Mouse (Mus musculus): ENCODE measurements around the gene Il4ra. TPM values are rescaled to one million over a fixed set of nuclear protein-coding genes. Genes with fewer than 3 reads are reported as not detected.

Il4ra gene
- total RNA-seq, 2 experiments from 2014 or later: 4.7 to 6.2 TPM

DNA sequence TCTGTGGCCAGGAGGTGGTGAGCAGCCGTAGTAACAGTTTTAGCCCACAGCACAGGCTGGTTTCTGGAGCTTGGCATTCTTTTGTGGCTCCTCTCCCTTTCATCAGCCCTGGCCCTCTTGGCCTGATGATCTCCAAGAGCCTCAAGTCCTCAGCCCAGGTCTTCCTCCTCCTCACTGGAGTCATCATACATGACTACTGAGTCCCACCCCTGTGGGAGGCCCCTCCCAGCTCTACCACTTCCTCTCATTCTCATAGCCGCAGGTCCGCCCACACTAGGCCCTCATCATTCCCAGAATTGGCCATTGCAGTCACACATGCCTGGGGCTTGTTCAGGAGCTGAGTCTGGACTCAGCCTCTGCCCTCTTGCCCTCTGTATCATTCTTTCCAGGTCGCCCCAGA, 41.9 kb downstream of the Il4ra start:
- DNase-seq: no peak
- intact Hi-C loops (cut with DNase I): no loop called here

DNA sequence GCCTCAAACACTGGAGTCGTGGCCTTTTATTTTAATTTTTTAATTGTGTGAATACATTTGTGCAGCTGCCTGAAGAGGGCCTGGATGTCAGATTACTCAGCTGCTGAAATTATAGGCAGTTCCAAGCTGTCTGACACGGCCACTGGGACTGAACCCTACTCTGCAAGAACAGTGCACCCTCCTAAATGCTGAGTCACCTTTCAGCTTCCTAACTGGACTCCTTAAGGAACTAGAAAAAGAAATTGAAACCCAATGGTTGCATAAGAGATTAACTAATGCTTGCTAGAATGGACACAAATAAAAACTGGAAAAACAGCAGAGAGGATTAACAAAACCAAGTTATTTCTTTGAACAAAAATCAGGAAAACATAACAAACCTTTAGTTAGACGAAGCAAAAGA, 44.5 kb downstream of the Il4ra start:
- intact Hi-C loops (cut with DNase I): no loop called here
- no peak for DNase-seq

DNA sequence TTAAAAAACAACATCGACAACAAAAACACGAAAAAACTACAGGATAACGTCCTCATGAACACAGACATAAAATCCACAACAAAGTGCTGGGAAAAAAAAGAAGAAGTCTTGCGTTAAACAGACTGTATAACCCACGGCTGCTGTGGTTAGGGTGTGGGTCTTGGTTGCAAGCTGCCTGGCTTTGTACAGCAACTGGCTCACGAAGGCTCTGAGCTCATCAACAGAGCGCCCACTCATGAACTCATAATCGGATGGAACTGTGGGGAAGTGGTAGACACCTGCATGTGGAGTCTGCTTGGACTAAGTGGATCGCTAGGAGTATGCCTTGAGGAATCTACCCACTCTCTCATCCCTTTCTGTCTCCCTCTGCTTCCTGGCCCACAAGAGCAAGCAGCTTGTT, 45.2 kb downstream of the Il4ra start:
- no peak for DNase-seq

DNA sequence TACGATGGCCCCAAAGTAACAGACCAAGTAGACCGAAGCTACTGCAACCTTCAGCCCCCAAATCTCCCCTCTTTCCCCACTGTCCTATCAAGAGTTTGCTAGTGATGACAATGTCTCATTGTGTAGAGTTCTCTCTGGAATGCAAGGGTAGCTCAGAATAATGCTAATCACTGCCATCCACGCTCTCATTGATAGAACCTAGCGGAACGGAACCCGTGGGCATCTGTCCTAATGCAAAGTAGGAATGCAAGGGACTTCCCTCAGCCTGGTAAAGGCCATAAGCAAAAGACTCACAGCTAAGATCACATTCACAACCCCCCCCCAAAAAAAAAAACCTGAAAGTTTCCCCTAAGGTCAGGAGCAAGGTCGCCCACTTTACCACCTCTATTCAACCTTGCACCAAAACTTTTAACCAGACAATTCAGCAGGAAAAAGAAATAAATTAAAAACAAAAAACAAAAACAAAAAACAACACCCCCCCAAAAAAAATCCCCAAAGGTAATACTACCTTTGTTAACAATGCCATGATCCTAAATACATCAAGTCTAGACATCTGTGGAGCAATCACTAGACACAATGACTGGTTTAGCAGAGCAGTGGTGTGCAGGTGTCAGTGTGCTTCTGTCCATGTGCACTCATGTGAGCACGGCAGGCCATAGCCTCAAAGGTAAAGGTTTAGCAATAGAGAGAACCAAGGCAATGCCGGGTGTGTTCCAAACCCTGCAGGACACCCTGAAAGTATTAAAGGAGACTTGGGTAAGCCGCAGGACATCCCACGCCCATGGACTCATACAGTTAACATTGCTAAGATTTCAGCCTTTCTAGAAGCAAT, 45.8 kb downstream of the Il4ra start:
- intact Hi-C loops (cut with DNase I): no loop called here
- DNase-seq: no peak

More for the DNA sequence above, 45.2 kb downstream of the Il4ra start:
- intact Hi-C loops (cut with DNase I): no loop called here

DNA sequence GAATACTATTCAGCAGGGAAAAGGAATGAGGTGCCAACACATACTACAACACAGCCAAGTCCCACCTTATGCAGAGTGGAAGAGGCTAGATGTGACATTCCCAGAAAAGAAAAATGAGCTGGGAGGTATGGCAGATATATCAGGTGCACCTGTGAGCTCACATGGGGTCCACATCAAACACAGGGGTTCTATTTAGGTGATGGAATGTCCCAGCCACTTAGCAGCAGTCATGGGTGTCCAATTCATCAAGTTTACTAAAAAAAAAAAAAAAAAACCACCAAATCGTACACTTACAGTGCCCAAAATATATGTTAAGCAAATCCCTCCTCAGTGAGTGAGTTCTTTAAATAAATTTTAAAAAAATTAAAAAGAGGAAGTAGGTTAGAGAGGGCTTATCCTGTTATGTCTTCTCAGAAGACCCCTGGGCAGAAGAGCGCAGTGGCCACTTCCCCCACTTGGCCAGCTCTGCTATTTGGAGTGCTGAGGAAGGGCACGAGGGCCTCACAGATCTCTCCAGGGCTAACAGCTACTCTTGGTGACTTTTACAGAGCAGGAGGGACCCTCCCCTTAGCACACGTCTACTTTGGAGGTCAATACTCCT, 47.6 kb downstream of the Il4ra start:
- intact Hi-C loops (cut with DNase I): no loop called here
- no peak for DNase-seq

DNA sequence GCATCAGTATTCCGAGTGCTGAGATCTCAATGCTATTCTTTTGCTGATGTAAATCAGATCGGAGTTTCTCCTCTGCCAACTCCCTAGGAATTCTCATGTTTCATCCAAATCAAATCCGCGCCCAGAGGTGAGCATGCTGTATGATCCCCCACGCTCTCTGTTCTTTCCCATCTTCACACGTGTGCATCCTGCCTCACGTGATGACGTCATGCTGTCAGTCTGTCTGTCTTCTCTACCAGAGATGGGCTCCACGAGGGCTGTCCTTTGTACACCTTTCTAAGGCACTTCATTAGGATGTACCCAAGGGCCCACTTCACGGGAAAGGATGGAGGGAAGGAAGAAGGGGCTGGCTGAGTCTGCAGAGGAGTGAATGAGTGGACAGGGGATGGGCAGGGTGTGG, 48.2 kb downstream of the Il4ra start:
- DNase-seq: no peak
- intact Hi-C loops (cut with DNase I): no loop called here

DNA sequence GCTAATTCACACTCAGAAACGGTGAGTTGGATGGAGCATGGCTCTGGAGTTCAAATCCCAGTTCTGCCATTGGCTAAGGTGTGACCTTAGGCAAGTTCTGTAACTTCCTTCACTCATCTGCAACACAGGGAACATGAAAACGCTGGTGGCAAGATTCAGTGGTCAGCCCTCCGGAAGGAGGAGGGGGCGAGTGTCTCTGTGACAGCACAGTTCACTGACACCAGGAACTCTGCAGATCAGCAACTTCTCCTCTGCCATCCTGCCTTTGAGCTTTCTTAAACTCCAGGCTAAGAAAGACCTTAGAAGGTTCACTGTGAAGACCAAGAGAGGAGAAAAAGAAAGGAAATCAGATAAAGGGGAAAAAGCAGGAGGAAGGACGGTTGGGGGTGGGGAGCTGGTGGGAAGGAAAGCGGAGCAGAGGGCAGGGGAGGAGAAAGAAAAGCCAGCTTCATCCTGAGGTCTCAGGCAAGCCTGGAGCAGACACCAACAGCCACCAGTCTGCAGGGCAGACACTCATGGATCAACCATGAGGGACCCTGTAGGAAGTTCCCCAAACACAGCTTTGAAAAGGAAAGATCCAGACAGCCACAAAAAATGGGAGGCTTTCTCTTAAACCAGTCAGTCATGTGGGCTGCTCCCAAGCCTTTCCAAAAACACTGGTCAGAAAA, 48.8 kb downstream of the Il4ra start:
- intact Hi-C loops (cut with DNase I): no loop called here

DNA sequence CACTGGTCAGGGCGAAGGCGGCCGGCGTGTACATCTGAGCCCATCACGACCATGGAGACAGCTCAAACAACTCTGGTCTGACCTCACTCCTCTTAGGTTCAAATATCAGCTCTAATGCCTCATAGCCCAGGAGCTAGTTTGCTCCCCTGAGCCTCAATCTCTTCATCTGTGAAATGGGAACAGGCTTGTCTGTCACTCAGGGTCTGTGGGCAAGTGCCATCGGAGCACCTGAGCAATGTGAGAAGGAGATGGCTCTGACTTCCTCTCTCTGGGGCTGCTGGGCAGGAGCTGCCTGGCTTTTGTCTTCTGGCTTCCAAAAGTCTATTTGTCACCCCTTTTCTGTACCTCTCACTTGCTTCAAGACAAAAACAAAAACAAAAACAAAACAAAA, 49.4 kb downstream of the Il4ra start:
- no peak for DNase-seq
- intact Hi-C loops (cut with DNase I): no loop called here

More for the DNA sequence above, 48.8 kb downstream of the Il4ra start:
- no peak for DNase-seq

DNA sequence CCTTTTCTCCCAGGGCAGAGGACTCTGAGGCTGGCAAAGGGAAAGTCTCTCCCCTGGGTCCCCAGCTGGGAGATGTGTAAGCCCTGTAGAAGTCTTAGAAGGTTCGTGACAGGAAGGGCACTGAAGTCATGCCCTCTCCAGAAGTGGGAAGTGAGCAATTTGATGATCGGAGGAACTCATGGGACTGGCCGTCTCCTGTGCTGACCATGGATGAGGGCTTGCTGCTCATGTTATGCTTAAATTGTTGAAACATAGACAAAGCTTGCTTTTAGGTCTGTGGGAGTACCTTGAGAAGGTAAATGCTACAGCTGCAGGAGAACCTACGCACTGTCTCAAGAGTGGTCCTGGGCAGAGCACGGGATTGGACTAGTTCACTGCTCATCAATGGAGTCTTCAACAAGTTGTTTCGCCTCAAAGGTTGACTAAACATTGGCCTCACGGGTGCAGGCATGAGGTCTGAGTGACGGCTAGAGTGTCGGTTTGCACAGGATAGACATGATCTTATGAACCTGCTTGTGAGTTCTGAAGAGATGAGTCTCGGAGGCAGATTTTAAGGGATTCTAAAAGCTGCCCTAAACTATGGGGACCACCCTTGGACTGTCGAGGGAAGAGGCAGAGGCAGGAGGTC, 50.0 kb downstream of the Il4ra start:
- intact Hi-C loops (cut with DNase I): no loop called here
- DNase-seq: no peak

DNA sequence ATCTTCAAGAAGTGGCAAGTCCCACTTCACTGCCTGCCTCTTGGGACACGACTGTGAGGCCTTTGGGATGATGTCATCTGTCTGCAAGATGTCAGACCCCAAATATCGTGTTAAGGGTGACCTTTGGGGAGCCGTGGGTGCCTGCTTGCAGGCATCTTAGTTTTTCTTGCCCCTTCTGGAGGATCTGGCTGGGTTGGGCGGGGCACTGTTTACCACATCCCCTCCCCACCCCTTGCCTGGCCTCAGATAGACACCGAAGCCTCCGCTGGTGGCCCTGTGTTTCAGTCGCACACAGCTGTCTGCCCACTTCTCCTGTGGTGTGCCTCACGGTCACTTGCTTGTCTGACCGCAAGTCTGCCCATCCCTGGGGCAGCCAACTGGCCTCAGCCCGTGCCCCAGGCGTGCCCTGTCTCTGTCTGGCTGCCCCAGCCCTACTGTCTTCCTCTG, 51.3 kb downstream of the Il4ra start, which contains the start of gene Il21r:
Il21r (plus strand) TSS at position 245 of the 447 bp plus-strand sequence.
- intact Hi-C loops (cut with DNase I): no loop called here
- DNase-seq: no peak

DNA sequence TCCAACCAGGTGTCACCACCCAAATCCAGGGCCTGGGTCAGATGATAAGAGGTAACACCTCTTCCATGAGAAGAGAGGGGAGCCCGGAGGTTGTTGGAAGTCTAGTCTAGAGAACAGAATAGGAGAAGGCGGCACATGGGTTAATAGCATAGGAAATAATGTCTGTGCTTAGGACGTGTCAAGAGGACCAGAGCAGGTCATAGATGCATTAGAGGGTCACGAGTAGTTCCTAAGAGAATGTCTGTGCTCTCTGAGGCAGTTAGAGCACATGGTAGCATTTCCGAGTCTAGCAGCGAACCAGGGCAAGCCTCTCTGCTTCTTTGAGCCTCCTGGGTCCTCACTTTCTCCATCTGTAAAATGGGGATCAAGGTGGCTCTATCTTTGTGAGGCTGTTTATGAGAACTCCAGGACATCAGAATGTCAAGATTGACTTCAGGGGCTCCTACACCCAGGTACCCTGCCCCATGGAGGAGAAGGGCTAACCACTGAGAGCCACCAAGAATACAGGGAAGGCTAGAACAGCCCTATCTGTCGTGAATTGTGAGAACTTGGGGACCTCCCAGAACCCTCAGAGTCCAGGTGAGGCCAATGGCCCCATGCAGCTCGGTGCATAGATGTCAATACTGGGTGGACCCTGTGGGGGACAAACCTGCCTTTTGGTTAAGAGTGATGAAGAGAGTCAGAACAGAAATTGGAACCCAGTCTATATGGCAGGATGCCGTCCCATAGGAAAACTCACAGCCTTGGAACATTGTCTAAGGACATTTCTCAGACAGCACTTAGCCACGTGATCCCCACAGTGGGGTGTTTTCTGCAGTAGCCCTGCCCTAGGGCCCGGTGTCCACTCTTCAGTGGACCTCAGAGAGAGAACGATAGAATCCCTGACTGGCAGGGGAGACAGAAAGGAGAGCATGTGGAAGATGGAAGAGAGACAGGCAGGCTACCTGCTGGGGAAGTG, 52.7 kb downstream of the Il4ra start:
- DNase-seq: no peak
- intact Hi-C loops (cut with DNase I): no loop called here

DNA sequence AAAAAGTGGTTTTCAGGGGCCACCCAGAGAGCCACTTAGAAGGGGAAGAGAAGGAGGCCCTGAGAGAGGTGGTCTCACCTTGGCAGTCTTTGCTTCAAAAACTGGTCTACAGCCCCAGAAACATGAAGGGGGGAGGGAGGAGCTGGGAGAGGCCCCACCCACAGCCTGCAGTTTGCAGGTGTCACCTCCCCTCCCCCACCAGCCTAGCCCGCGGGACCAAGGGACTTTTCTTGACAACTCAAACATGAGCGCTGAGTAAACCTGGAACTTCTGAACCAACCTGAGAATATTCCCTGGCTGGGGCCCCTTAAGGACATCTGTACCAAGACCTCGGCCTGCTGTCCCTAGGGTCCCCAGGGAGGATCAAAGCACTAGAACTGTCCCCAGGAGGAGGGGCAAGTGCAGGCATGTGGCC, 53.8 kb downstream of the Il4ra start:
- no peak for DNase-seq
- intact Hi-C loops (cut with DNase I): no loop called here

DNA sequence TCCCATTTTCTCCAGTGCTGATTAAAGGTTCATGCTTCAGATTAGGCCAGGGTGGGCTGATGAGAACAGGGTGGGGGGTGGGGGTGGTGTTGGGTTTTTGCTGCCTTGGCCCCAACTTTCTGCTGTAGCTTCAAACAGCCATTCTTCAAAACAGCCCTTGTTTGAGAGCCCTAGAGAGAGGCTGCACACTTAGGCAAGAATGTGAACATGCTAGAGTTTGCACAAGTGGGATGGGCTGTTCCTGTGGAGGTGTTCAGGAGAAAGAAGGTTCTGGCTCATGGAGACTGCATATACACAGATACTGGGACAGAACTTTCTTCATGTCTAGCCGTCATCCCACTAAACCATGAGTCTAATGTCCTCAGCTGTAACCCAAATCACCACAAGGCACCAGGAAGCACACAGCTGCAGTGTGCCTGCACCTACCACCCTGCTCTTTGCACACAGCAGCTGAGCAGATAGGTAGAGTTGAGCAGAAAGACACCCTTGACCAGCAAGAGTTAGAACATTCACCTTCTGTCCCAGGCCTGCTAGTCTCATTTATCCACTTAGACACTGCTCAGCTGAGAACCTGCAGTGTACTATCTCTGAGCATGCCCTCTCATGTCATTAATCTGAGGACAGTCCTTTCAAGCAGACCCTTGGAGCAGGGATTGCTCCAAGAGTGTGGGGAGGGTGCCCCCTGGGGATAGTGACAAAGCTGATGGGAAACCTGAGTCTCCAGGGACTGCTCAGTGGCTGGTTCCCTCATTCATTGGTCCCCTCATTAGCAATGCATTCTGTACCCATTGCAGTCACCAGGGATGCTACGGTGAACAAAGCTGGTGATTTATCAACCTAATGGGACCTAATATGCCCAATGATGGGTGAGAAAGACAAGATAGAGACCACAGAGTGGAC, 54.6 kb downstream of the Il4ra start:
- intact Hi-C loops (cut with DNase I): no loop called here
- no peak for DNase-seq

DNA sequence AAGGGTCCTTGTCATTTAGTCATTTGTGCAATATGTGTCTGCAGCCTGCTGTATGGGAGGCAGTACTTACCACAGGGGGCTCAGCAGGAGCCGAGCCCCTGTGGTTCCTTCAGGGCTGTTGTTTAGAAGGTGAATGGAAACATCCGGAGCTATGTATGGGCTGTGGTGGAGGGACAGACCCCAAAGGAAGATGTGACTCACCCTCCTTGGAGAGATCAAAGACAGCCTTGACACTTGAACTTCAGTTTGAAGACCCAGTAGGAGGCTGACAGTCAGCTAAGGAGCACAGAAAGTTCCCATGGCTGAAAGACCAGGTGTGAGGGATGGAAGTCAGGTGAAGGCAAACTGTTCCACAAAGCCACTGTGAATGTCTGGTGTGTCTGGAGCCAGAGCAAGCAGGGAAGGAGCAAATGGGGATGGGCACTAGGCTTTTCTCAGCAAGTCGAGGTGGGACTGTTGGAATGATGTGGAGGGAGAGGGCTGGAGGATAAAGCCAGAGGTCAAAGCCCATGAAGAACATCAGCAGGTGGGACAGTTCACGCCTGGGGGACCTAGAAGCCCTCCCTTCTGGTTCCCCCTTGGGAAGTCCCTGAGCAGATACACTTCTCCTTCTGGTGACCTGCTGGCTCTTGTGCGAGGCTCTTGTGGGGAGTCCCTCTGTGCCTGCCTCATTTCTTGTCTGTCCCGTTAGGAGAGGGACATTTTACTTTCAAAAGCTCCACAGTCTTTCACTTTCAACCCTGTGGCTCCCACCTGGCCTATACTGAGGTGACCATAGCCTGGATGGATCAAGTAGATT, 55.7 kb downstream of the Il4ra start:
- intact Hi-C loops (cut with DNase I): no loop called here

DNA sequence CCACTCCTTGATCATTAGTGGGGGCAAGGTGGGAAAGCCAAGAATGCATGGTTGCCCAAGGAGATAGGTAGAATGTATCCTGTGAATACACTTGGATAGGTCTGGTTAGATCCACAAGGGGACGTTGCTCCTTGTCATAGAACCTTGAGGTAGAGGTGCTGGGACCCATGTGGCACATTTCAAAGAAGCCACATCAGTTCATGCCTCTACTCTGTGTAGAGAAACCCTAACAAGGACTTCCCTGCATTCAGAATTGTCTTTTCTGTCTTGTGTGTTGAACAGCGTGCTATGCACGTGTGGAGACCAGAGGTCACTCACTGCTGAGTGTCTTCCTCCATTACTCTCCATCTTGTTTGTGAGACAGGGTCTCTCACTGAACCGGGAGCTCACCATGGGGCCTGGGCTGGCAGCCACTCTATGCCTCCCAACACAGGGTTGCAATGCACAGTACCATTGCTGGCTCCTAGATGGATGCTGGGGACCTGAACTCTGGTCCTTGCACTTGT, 56.3 kb downstream of the Il4ra start:
- intact Hi-C loops (cut with DNase I): no loop called here
- DNase-seq: no peak

More for the DNA sequence above, 55.7 kb downstream of the Il4ra start:
- no peak for DNase-seq

DNA sequence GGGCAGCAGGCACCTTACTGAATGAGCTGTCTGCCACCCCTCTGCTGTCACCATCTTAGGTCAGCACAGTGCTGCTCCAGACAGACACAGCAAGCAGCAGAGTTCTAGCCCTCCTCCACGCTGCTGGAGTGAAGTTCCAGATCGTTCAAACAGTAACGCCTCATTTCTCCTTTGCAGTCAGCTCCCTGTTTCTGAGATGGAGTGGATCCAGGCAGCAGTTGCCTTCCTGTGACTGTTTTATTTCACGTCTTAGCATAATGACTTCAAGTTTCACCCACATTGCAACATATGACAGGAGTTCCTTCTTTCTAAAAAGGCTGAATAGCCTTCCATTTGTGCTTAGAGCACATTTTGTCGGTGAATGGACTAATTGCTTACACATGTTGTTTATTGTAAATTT, 61.7 kb downstream of the Il4ra start:
- intact Hi-C loops (cut with DNase I): no loop called here

DNA sequence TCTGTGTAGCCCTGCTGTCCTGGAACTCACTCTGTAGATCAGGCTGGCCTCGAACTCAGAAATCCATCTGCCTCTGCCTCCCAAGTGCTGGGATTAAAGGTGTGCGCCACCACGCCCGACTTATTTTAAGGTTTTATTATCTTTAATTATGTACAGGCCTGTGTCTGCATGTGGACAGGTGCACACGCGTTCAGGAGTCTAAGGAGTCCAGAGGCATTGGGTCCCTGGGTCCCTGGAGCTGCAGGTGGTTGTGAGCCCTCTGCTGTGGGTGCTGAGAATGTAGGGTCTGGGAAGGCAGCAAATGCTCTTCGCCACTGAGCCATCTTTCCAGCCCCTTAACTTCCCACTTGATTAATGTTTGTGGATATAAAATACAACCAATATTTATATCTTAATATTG, 63.5 kb downstream of the Il4ra start:
- DNase-seq: no peak
- intact Hi-C loops (cut with DNase I): no loop called here

More for the DNA sequence above, 61.7 kb downstream of the Il4ra start:
- DNase-seq: no peak

DNA sequence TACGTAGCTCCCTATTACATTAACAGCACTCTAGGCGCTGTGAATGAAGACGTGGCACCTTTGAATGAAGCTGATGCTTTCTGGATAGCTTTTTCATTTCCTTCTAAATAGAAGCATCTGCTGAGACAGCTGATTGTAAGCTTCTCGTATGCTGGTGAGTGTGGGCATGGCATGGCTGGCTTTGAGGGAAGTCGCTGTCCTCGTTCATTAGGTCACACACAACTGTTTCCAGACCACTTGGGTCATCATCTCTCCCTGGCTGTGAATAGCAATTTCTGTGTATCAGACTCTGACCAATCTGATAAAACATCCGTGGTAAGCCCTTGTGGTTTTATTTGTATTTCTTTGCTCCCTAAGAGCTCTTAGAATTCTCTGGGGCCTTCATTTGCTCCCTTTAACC, 66.1 kb downstream of the Il4ra start:
- intact Hi-C loops (cut with DNase I): no loop called here
- no peak for DNase-seq
